Mouse (Mus musculus) gastrocnemius, adult 2 months (tissue): ENCODE results near the gene Spop. TPM values are rescaled to one million over a fixed set of nuclear protein-coding genes. Genes with fewer than 3 reads are reported as not detected.

Experiments
- DNase-seq: peaks from one replicate; pipeline ENCODE4 v3.0.0; 2022
- H3K27ac ChIP-seq: fragments of 200-600 bp; 2 replicates; pipeline ENCODE4 v1.8.1; 2022; ENCODE audit warnings: mild to moderate bottlenecking
- H3K4me3 ChIP-seq: fragments of 200-600 bp; 2 replicates; pipeline ENCODE4 v1.8.1; 2022; ENCODE audit warnings: mild to moderate bottlenecking, moderate library complexity
- CTCF ChIP-seq: fragments of 200-600 bp; IDR thresholded peaks from 2 replicates; pipeline ENCODE4 v1.8.1; 2022; ENCODE audit warnings: antibody characterized with exemption, mild to moderate bottlenecking, moderate library complexity
- intact Hi-C: fragments of 180-260 bp; cut with DNase I; formaldehyde crosslinking; loops from one replicate; pipeline ENCODE4 v1.15.1; 2025
- long read RNA-seq, 2 experiments: library from polyadenylated mRNA; stranded (forward); transcript quantifications; one replicate each; pipeline ENCODE4 v2.0.0; 2021
- total RNA-seq, 2 experiments: library from RNA; stranded (reverse); gene quantifications; 2 replicates each; pipeline ENCODE4 v1.2.3; 2021

Gene Spop
- 100 to 1,000 TPM; 190 to 208 TPM for total RNA-seq
- long read RNA-seq, experiment 1, transcript Spop-201 (10 exons, 3,063 nt) = major isoform, 643 of 747 reads
- long read RNA-seq, experiment 1, transcript Spop-202 (11 exons, 2,881 nt) = minor isoform, 24 of 747 reads
- long read RNA-seq, experiment 1, partial matches to known transcripts = 10 of 747 reads
- long read RNA-seq, experiment 1, other reads (novel, unspliced or antisense) = 70 of 747 reads
- long read RNA-seq, experiment 2, transcript Spop-201 (10 exons, 3,063 nt) = major isoform, 574 of 698 reads
- long read RNA-seq, experiment 2, transcript Spop-202 (11 exons, 2,881 nt) = minor isoform, 40 of 698 reads
- long read RNA-seq, experiment 2, partial matches to known transcripts = 36 of 698 reads
- long read RNA-seq, experiment 2, other reads (novel, unspliced or antisense) = 48 of 698 reads

DNA sequence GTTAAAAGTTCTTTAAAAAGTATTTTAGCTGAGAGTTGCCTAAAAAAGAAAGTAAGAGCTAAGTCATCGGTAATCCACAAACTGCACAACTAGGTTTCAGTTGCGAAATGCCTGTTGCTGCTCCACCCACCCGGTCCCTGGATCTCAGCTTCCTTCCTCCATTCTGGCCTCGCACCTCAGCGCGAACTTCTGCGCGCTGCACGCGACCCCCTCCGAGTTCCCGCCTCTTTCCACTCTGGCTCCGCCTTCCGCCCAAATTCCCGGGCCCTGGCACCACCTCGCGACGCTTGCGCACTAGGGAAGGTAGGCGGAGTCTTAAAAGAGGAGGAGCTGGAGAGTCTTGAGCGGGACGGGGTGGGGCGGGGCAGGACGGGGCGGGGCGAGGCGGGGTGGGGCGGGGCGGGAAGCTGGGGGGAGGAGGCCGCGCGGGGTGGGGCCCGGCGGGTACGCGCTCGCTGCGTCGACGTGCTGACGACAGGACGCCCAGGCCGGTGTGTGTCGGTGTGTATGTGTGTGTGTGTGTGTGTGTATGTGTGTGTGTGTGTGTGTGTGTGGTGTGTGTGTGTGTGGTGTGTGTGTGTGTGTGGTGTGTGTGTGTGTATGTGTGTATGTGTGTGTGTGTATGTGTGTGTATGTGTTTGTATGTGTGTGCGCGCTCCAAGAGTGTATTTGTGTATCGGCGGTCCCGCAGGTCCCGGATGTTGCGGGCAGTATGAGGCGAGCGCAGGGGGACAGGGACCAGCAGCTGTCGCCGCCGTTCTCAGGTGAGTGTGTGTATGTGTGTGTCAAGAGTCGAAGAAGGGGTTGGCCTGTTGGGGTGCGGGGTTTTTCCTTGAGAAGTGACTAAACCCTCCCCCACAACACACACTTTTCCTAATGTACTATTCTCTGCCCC lies at the start of gene Spop:
Gene Spop (plus strand): TSS at position 440 of the 895 bp plus-strand sequence.
- DNase-seq = peak; percentile 95
- intact Hi-C loops = no loop called here
- H3K4me3 ChIP-seq = peak within 1 kb of the TSS; percentile 82
- TF ChIP-seq CTCF = no peak
- peak within 1 kb of the TSS; percentile 98 for H3K27ac ChIP-seq

DNA sequence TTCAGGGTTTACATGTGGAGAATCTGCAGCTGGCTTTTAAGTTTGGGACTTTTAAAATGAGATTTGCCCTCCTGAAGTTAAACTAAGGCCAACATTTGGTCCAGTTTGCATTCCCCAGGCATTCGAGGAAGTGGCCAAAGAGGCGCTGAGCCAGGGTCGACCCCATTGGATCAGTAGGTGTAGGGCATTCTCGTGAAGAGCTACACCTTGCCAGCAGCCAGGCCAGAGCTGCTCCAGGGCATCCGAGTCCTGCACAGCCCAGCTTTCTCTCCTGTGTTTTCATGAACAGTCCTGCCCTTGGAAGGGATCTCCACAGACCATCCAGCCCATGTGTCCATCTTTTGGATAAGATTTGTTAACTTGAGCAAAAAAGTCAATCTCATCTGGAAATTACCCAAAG lies 49.5 kb upstream of the Spop start:
- no peak for TF ChIP-seq CTCF
- H3K4me3 ChIP-seq = no peak overlapping the region
- H3K27ac ChIP-seq = peak overlapping the region; percentile 84
- intact Hi-C loops = loop anchor here (2.0 kb wide), 2 partner anchors 28 to 54 kb away; partner anchors contain the start of genes Fam117a and Kat7
- DNase-seq = no peak

DNA sequence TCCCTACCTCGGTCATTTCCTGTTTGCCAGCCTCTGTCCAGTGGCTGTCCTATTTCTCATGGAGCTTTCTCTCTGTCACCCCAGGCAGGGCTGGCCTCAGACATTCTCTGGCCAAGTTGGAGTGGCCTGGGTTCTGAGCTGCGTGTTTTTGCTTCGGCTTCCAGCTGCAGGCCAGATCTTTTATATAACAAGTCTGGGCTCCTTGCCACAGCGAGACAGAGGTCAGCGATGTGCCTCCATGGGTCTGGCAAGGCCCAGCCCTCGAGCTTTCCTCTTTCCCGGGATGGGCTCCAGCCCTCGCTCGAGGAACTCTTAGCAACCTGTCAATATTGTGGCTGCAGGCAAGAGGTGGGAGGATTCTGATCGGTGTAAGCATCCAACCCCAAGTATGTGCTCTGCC lies 48.3 kb upstream of the Spop start:
- DNase-seq = peak; percentile 93
- H3K27ac ChIP-seq = peak overlapping the region; percentile 84
- intact Hi-C loops = loop anchor here (2.0 kb wide), 2 partner anchors 29 to 55 kb away; partner anchors contain the start of genes Fam117a and Kat7
- H3K4me3 ChIP-seq = peak overlapping the region; percentile 25
- TF ChIP-seq CTCF = no peak

DNA sequence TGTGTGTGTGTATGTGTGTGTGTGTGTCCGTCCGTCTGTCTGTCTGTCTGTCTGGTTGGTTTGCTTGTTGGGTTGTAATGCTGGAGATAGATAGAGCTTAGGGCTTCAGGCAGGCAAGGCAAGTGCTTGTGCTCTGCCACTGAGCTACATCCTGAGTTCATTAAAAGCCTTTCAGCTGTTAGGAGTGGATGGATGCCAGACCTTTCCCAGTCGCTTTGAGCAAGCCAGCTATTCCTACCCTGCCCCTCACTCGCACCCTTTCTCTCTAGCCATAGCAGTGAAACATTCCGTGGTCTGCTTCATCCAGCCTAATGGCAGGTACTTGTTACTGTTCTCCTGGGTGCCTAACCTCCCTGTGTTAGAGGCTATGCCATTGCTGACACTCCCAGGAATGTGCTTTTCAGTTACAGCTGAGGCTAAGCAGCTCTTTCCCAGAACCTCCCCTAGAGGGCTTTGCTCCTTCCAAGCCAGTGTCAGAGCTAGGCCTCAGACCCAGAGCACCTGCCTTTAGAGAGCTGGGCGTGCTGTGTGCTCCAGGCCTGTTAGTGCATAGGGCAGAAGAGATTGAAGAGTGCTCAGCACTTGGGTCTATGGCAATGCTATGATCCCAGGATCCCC lies 47.5 kb upstream of the Spop start:
- peak; percentile 44 for DNase-seq
- Histone ChIP-seq H3K4me3 (no peak overlapping the region), H3K27ac (peak overlapping the region; percentile 84)
- TF ChIP-seq CTCF = peak; percentile 36; the same call in 1 of the 2 replicates
- intact Hi-C loops = no loop called here

DNA sequence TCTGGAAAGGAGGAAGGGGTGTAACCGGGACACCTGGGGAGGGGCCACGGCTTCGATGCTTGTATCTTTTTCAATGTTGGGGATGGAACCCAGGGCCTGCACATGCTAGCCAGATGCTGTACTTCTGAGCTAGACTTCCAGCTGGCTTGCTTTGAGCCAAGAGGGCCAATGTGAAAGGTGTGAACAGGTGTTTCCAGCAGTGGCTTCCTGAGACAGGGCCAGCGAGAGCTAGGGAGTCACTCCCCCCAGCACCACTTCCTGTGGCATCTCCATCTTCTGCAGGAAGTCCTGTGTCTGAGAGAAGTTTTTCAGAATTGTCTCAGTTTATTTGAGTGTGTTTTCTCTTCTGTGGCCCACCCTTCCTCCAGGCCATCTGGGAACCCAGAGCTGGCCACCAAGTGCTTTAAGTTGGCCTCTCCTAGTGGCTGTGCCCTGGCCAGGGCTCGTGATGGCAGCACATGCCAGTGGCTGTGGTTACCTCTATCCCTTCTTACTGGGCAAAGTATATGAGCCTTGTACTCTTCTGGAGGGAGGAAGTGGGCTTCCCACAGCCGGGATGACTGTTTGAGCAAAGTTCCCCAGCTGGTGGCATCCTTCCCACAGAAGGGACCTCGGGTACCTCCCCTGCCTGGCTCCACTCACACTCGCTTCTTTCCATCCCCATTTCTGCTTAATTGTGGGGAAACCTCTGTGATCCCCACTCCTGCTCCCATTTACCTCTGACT lies 46.7 kb upstream of the Spop start:
- intact Hi-C loops = no loop called here
- no peak for DNase-seq
- H3K4me3 ChIP-seq = no peak overlapping the region
- no peak for TF ChIP-seq CTCF
- peak overlapping the region; percentile 84 for H3K27ac ChIP-seq

DNA sequence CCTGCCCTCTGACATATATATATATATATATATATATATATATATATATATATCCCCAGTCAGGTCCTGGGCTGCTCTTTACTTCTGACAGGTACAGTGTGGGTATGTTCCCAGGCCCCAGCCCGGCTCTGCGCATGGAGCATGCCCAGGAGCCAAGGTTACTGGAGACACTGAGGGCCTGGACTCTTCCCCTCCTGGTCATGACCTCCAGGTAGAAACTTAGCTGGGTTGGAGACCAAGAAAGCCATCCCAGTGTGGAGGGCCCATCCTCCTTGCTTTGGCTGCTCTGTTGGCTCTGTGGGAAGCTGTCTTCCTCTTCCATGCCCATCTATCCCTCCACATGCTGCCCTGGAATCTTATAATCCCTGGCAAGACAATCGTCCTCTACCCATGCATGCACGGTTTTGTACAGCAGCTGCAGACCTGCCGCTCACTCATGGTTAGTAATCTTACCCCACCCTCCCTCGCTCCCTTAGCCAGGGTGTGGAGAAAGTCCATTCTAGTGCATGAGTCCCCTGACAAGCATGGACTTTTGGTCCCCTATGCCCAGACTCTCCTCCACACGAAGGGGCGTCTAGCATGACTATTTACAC lies 45.6 kb upstream of the Spop start:
- TF ChIP-seq CTCF = no peak
- no peak overlapping the region for H3K4me3 ChIP-seq
- H3K27ac ChIP-seq = peak overlapping the region; percentile 80
- intact Hi-C loops = no loop called here
- DNase-seq = no peak

DNA sequence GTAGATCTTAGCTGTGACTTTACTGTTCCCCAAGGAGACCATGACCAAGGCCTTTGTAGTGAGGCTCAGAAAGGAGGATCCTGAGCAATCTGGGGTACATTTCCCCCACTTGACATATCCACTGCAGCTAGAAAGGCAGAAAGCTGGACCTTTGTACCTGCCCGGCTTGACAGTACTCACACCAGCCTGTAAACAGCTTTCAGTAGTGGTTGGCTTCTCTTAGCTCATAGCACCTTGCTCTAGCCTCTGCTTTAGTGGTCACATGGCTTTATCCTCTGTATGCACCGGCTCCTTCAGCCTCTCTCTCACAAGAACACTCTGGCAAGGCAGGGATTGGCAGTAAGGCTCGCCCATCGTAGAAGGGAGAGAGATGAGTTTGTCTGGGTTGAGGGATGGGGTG lies 45.0 kb upstream of the Spop start:
- DNase-seq = peak; percentile 10
- intact Hi-C loops = no loop called here
- Histone ChIP-seq H3K27ac (peak overlapping the region; percentile 80), H3K4me3 (no peak overlapping the region)
- TF ChIP-seq CTCF = no peak

DNA sequence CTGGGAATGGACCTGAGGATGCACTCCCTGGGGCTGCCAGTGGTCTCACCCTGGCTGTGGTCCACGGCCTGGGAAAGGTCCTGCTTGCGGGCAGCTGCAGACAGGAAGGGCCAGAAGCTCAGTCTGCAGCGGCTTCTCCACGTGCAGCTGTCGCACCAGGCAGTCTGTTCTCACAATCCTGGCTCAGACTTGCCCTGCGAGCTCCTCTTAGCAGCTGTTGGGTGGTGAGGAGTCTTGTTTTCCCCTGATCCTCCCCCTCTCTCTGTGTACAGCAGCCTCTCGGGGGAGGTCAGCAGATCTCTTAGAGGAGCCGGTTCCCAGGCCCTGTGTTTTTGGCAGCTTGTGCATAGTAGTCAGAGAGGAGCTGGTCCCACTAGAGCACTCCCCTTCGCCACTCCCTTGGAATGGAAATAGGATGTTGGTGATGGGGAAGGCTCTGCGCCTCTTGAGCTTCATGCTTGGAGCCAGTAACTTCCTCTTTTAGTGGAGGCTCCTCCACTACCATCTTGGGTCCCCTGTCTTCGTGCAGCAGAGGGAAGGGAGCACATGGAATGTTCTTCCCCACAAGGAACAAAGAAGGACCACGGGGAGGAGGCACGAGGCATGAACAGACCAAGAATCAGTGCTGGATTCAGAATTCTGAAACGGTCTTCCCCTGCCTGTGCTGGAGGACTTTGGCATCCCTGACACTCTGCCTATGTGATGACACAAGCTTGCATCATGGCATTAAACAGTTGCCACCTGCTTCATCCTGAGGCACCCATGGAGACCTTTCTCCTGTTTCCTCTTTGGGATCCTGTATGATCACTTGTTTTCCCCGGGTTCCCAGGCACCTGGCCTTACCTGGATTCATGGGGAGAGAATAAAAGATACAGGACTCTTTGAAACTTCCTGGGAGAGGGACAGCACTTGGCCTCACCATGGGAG lies 43.7 kb upstream of the Spop start:
- Histone ChIP-seq H3K27ac (peak overlapping the region; percentile 80), H3K4me3 (no peak overlapping the region)
- DNase-seq = peak; percentile 80
- TF ChIP-seq CTCF = no peak
- intact Hi-C loops = no loop called here

DNA sequence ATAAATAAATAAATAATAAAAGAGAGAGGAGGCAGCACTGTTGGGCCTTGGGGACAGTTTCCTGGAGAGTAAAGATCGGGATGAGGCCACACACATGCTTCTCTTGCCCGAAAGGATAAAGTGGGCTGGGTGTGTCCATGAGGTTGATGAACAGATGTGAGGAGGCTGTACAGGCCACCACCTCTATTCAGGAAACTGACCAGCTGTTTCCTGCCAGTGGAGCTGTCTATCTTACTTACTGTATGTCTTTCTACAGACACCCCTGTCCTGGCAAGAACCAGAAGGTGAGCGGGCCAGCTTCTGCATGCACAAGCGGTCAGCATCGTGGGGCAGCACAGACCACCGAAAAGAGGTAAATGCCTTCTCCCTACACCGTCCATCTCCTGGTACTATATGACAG lies 42.7 kb upstream of the Spop start:
- intact Hi-C loops = no loop called here
- Histone ChIP-seq H3K27ac (peak overlapping the region; percentile 80), H3K4me3 (no peak overlapping the region)
- DNase-seq = no peak
- TF ChIP-seq CTCF = no peak

DNA sequence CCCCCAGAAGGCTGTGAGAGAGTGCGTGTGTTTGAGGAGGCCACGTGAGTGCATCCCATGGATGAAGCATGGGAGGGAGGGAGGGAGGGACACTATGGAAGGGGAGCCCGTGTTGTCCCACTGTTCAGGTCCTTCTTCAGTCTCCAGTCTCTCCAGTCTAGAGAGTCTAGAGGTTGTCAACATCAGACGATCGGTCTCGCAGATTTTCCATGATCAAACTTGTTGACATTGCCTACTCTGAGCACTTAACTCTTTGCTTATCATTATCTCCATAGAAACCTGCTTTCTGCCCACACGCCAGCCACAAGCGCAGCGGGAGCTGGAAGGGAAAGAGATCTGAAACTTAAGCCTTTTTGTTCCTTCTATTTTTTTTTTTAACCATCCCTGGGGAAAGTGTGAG lies 35.0 kb upstream of the Spop start:
- intact Hi-C loops = no loop called here
- H3K27ac ChIP-seq = 0 out of 2 replicates have a peak overlapping the region, but pooled peaks have one; percentile 28

More for the DNA sequence above, 35.0 kb upstream of the Spop start:
- no peak overlapping the region for H3K4me3 ChIP-seq
- TF ChIP-seq CTCF = no peak
- DNase-seq = no peak
